9 mouse cellular contexts compared by ENCODE assay signal in the genomic region with DNA sequence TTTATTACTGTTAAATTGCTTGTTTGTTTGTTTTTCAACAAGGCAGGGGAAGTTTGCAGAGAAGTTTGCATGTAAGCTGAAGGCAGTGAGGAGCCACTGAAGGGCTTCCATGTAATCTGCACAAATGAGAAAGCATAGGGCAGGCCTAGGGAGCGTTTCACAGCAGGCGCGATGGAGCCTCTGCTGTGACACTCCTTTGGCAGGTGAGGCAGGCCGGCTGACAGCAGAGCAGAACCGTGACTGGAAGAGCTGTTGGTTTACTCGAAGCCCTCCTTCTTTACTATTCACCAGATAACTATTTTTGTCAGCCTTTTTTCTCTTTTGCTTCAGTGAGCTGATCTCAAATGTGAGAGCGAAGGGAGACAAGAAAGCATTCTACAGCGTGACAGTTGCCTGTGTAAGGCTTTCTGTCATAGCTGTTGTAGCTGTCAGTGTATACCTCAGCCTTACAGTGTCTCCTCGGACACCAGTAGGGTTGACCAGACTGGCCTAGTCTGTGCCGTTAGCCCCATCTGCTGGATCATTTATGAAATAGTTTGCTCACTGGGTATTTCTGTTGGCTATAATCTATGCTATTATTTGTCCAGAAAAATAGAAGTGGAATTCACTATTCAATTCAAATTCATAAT.
DNase-seq lines count a peak whose midpoint lies in the region; ATAC-seq and TF ChIP-seq lines count a peak whose summit lies in the region.
"Had no signal": no experiment of that assay in that cellular context is flagged by ENCODE, and none has a peak within 500 bp of the region (broad histone marks: within the 10 kb centered on the region; RNA-seq: fewer than 3 reads in every experiment).

No protein-coding gene starts in this region.

- TF ChIP-seq CTCF in cortical plate, adult 2 months (IDR thresholded peaks at IDR 0.05; ENCODE audit: extremely low read depth, insufficient read depth, low read length), result peak; percentile 79

- peak; percentile 84 for DNase-seq in heart, adult 11 months
- DNase-seq in T-cell, adult 2 months (ENCODE audit: low spot score), result peak; percentile 7
- DNase-seq in layer of hippocampus, postnatal 14 days (ENCODE audit: low spot score in 2 of 2), result peak; percentile 19 to 57
- peak; percentile 61 for DNase-seq in splenic B cell, adult 2 months (ENCODE audit: low read depth, low spot score)

- H3K36me3 ChIP-seq in heart, embryonic 12.5 days, result peaks cover 8% of the 10 kb centered on the region
- 0 out of 2 replicates have a peak, but pooled peaks cover 3% of the 10 kb centered on the region for H3K36me3 ChIP-seq in hindbrain, embryonic 12.5 days
- H3K36me3 ChIP-seq in splenic B cell, adult 2 months (ENCODE audit: control insufficient read depth, insufficient read depth, low read length, poor library complexity, severe bottlenecking), result peaks cover 7% of the 10 kb centered on the region

- H3K4me1 ChIP-seq in heart, embryonic 12.5 days (replicated peaks), result no peaks in the 10 kb centered on the region
- H3K4me1 ChIP-seq in cortical plate, adult 2 months (ENCODE audit: control insufficient read depth, insufficient read depth, low read length), result no peaks in the 10 kb centered on the region
- no peaks in the 10 kb centered on the region for H3K4me1 ChIP-seq in hindbrain, embryonic 12.5 days

- no peak overlapping the region for H3K4me3 ChIP-seq in heart, embryonic 12.5 days
- H3K4me3 ChIP-seq in cortical plate, adult 2 months (ENCODE audit: insufficient read depth, low read length), result no peak overlapping the region
- no peak overlapping the region for H3K4me3 ChIP-seq in hindbrain, embryonic 12.5 days

- TF ChIP-seq POLR2A in cortical plate, adult 2 months (IDR thresholded peaks at IDR 0.05; ENCODE audit: extremely low read depth, insufficient read depth, low read length), result no peak

- no peaks in the 10 kb centered on the region for H3K27me3 ChIP-seq in heart, embryonic 12.5 days (replicated peaks)
- H3K27me3 ChIP-seq in hindbrain, embryonic 12.5 days, result no peaks in the 10 kb centered on the region
- no peaks in the 10 kb centered on the region for H3K27me3 ChIP-seq in splenic B cell, adult 2 months (ENCODE audit: control insufficient read depth, insufficient read depth, low read length, poor library complexity, severe bottlenecking)

- H3K9me3 ChIP-seq in heart, embryonic 12.5 days (replicated peaks), result no peaks in the 10 kb centered on the region
- H3K9me3 ChIP-seq in hindbrain, embryonic 12.5 days (replicated peaks), result no peaks in the 10 kb centered on the region

- H3K9ac ChIP-seq in heart, embryonic 12.5 days, result no peak overlapping the region
- no peak overlapping the region for H3K9ac ChIP-seq in hindbrain, embryonic 12.5 days

- no peak overlapping the region for H3K27ac ChIP-seq in heart, embryonic 12.5 days (ENCODE audit: poor library complexity, severe bottlenecking)
- H3K27ac ChIP-seq in cortical plate, adult 2 months (ENCODE audit: insufficient read depth, low read length), result no peak overlapping the region
- H3K27ac ChIP-seq in hindbrain, embryonic 12.5 days, result no peak overlapping the region
- H3K27ac ChIP-seq: macrophage had no signal

- no peak overlapping the region for H3K4me2 ChIP-seq in heart, embryonic 12.5 days
- no peak overlapping the region for H3K4me2 ChIP-seq in hindbrain, embryonic 12.5 days (replicated peaks)

- no peak; the same call in 1 of the 2 replicates for ATAC-seq in heart, embryonic 12.5 days (ENCODE audit: insufficient number of reproducible peaks, low FRiP score)
- ATAC-seq in hindbrain, embryonic 12.5 days (ENCODE audit: low FRiP score), result peak; percentile 73; the same call in 1 of the 2 replicates
- peak; percentile 75 for ATAC-seq in megakaryocyte-erythroid progenitor cell, adult 5-6 weeks (replicated peaks; ENCODE audit: low FRiP score, low TSS enrichment, poor library complexity, severe bottlenecking)

- 48% methylated on average over 10 of the region's 10 CpGs for WGBS in heart, embryonic 12.5 days
- 49% methylated on average over 10 of the region's 10 CpGs for WGBS in hindbrain, embryonic 12.5 days

Comparison
In these comparisons a context has a peak if more than half of its experiments do, and no peak if none do; other contexts are left out.
1. DNase-seq: peak in every context shown above with its lines; median percentile 84 in heart, adult 11 months; 61 in splenic B cell, adult 2 months; 38 in layer of hippocampus, postnatal 14 days; 7 in T-cell, adult 2 months.